Mouse (Mus musculus) liver, embryonic 14.5 days (tissue): ENCODE data around the gene Lrsam1.

Experiments used
- CTCF ChIP-seq: IDR thresholded peaks from 2 replicates; pipeline ENCODE4 v1.5.1; 2016; ENCODE audit warnings: antibody characterized with exemption, low read depth, control low read depth
- EP300 ChIP-seq: IDR thresholded peaks from 2 replicates; pipeline ENCODE4 v1.6.1; 2016; ENCODE audit warnings: antibody characterized with exemption, low read depth

DNA sequence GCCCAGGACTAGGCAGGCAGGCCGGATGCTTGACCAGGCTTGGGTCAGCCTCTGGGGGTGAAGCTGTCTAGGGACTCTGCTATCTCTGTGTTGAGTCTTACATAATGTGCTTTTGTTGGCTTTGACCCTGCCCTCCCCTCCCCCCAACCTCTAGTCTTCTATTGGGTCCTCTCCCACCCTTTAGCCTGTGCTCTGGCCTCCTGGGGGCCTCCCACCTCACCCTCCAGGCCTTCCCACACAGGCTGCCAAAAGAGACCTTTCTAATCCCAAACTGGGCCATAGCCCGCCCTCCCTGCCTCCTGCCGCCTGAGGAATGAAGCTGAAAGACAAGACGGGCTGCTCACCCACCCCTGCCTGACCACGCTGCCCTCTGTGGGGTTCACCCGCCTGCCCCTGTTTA, 80.4 kb downstream of the Lrsam1 start:
- TF ChIP-seq CTCF (no peak), EP300 (no peak)
